In genomic region chr10:67505248-67505647, GRCm38 (mm10) we compare ENCODE assay signal across 26 mouse cellular contexts.
"Had no signal": no experiment of that assay in that cellular context is flagged by ENCODE, and none has a peak within 500 bp of the region (broad histone marks: within the 10 kb centered on the region; RNA-seq: fewer than 3 reads in every experiment).

No protein-coding gene starts in this region.

- H3K9ac ChIP-seq: heart, embryonic 12.5 days; hindbrain, embryonic 12.5 days; hindbrain, embryonic 14.5 days; intestine, embryonic 15.5 days; limb, embryonic 12.5 days; liver, embryonic 13.5 days; liver, embryonic 15.5 days; liver, postnatal 0 days had no signal

- ATAC-seq: hindbrain, embryonic 16.5 days; intestine, embryonic 15.5 days; intestine, postnatal 0 days; liver, postnatal 0 days had no signal

- H3K36me3 ChIP-seq: heart, embryonic 12.5 days; hindbrain, embryonic 10.5 days; hindbrain, embryonic 12.5 days; intestine, embryonic 15.5 days; limb, embryonic 10.5 days; limb, embryonic 12.5 days; liver, embryonic 13.5 days; liver, embryonic 15.5 days had no signal

- H3K27me3 ChIP-seq: heart, embryonic 12.5 days; hindbrain, embryonic 12.5 days; intestine, embryonic 15.5 days; limb, embryonic 12.5 days; liver, embryonic 13.5 days; liver, embryonic 15.5 days had no signal

- DNase-seq: gastrocnemius, adult 2 months; gastrocnemius, postnatal 10 days; gastrocnemius, postnatal 25 days; heart, adult 2 months; heart, postnatal 10 days; heart, postnatal 4 days; kidney, adult 18-20 months; kidney, adult 8-10 months; kidney, postnatal 14 days; kidney, postnatal 36 days; liver; liver, embryonic 13.5 days; liver, postnatal 0 days had no signal

- H3K4me3 ChIP-seq: gastrocnemius, adult 2 months; heart, adult 2 months; heart, embryonic 12.5 days; hindbrain, embryonic 10.5 days; hindbrain, embryonic 12.5 days; intestine, embryonic 15.5 days; left cerebral cortex, adult 2 months; limb, embryonic 10.5 days; limb, embryonic 12.5 days; liver, embryonic 13.5 days; liver, embryonic 15.5 days had no signal

- H3K27ac ChIP-seq: gastrocnemius, adult 2 months; heart, adult 2 months; hindbrain, embryonic 10.5 days; hindbrain, embryonic 12.5 days; hindbrain, embryonic 14.5 days; intestine, embryonic 15.5 days; kidney, postnatal 0 days; left cerebral cortex, adult 2 months; limb, embryonic 10.5 days; limb, embryonic 12.5 days; liver, embryonic 13.5 days; liver, embryonic 15.5 days had no signal

- H3K4me2 ChIP-seq: heart, embryonic 12.5 days; hindbrain, embryonic 12.5 days; hindbrain, embryonic 14.5 days; intestine, embryonic 15.5 days; limb, embryonic 12.5 days; liver, embryonic 11.5 days; liver, embryonic 13.5 days; liver, embryonic 15.5 days had no signal

- H3K4me1 ChIP-seq: hindbrain, embryonic 12.5 days; intestine, embryonic 15.5 days; liver, embryonic 15.5 days had no signal

- H3K9me3 ChIP-seq: heart, embryonic 12.5 days; hindbrain, embryonic 10.5 days; hindbrain, embryonic 12.5 days; intestine, embryonic 15.5 days; limb, embryonic 10.5 days; limb, embryonic 12.5 days; liver, embryonic 13.5 days; liver, embryonic 15.5 days had no signal
